ENCODE assay signal across 24 mouse cellular contexts in the genomic region with DNA sequence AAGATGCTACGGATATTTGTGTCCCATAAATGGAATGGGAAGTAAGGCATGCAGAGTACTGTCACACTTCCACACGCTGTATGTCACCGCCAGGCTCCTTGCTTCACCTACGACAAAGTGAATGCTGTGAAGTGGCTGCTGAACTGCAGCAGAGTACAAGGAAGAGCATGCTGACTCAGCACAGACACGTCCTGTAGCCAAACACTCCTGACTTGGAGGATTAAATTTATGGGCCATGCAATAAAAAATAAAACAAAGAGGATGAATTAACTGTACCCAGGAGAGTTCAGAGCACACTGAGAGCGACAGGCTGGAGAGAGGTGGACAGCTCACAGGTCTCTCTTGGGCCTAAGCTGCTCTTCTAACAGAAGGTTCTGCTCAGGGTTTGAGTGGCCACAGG.
DNase-seq lines count a peak whose midpoint lies in the region; ATAC-seq and TF ChIP-seq lines count a peak whose summit lies in the region.
"Had no signal": no experiment of that assay in that cellular context is flagged by ENCODE, and none has a peak within 500 bp of the region (broad histone marks: within the 10 kb centered on the region; RNA-seq: fewer than 3 reads in every experiment).

No protein-coding gene starts in this region.

- no peak for DNase-seq in kidney, postnatal 4 days
- no peak for DNase-seq in Patski (ENCODE audit: low read depth, low spot score)
- DNase-seq in right cerebral cortex, postnatal 36 days (ENCODE audit: low spot score in 2 of 2), result no peak
- no peak for DNase-seq in left cerebral cortex, adult 8-10 months (ENCODE audit: low spot score in 2 of 2)
- DNase-seq: adrenal gland, adult 2 months; cerebellum, adult 11 months; cerebellum, postnatal 10 days; gastrocnemius, postnatal 10 days; heart, adult 18-20 months; kidney, adult 11 months; layer of hippocampus, adult 9-11 months; left cerebral cortex, postnatal 4 days; lung, adult 18-20 months; lung, postnatal 14 days; retina, postnatal 1 day; right cerebral cortex, postnatal 25 days; thymus, postnatal 25 days had no signal

- H3K4me2 ChIP-seq in kidney, embryonic 14.5 days (replicated peaks; ENCODE audit: low read depth, low read length), result no peak overlapping the region
- no peak overlapping the region for H3K4me2 ChIP-seq in neural tube, embryonic 13.5 days
- no peak overlapping the region for H3K4me2 ChIP-seq in neural tube, embryonic 15.5 days
- H3K4me2 ChIP-seq: limb, embryonic 15.5 days; midbrain, embryonic 11.5 days had no signal

- H3K4me1 ChIP-seq in kidney, embryonic 14.5 days (ENCODE audit: control insufficient read depth, insufficient read depth, low read length), result peaks cover 16% of the 10 kb centered on the region
- peaks cover 19% of the 10 kb centered on the region for H3K4me1 ChIP-seq in neural tube, embryonic 13.5 days (replicated peaks)
- peaks cover 17% of the 10 kb centered on the region for H3K4me1 ChIP-seq in neural tube, embryonic 15.5 days

- CTCF ChIA-PET in Patski (lab: Charles Lee), result interaction anchor here (1.0 kb wide), 1 partner anchor 24 kb away, joined by 3 read pairs; no protein-coding TSS in a partner anchor

- no peak for TF ChIP-seq CTCF in Patski (IDR thresholded peaks at IDR 0.05)

- POLR2A ChIA-PET in Patski (lab: Charles Lee), result interaction anchor here (0.6 kb wide), 1 partner anchor 341 kb away, joined by 3 read pairs; no protein-coding TSS in a partner anchor

- 0 out of 2 replicates have a peak overlapping the region, but pooled peaks have one; percentile 4 for H3K9ac ChIP-seq in kidney, embryonic 14.5 days (ENCODE audit: low read depth, low read length)
- H3K9ac ChIP-seq in neural tube, embryonic 13.5 days, result no peak overlapping the region
- H3K9ac ChIP-seq in neural tube, embryonic 15.5 days (replicated peaks), result no peak overlapping the region
- H3K9ac ChIP-seq: limb, embryonic 15.5 days had no signal

- in situ Hi-C loops in Patski (cut with MboI; ENCODE audit: low pct_unique_long_range_greater_than_20kb), result no loop called here

- no peak overlapping the region for H3K27ac ChIP-seq in kidney, embryonic 14.5 days (ENCODE audit: low read depth, low read length)
- H3K27ac ChIP-seq in neural tube, embryonic 13.5 days (replicated peaks), result no peak overlapping the region
- no peak overlapping the region for H3K27ac ChIP-seq in neural tube, embryonic 15.5 days (replicated peaks)
- H3K27ac ChIP-seq: forebrain, embryonic 10.5 days; limb, embryonic 15.5 days had no signal

- H3K27me3 ChIP-seq in kidney, embryonic 14.5 days (ENCODE audit: control insufficient read depth, insufficient read depth, low read length), result no peaks in the 10 kb centered on the region
- H3K27me3 ChIP-seq in neural tube, embryonic 13.5 days, result no peaks in the 10 kb centered on the region
- H3K27me3 ChIP-seq in neural tube, embryonic 15.5 days (replicated peaks), result no peaks in the 10 kb centered on the region
- no peaks in the 10 kb centered on the region for H3K27me3 ChIP-seq in Patski
- H3K27me3 ChIP-seq: limb, embryonic 15.5 days had no signal

- ATAC-seq in kidney, embryonic 14.5 days (ENCODE audit: low FRiP score, low TSS enrichment), result 0 out of 2 replicates have a peak, but pooled peaks have one; percentile 49
- 0 out of 2 replicates have a peak, but pooled peaks have one; percentile 11 for ATAC-seq in neural tube, embryonic 13.5 days (ENCODE audit: low read depth)
- ATAC-seq in neural tube, embryonic 15.5 days (ENCODE audit: low FRiP score), result no peak
- ATAC-seq in Patski, result peak; percentile 35
- ATAC-seq: forebrain, embryonic 16.5 days had no signal

- no peaks in the 10 kb centered on the region for H3K9me3 ChIP-seq in kidney, embryonic 14.5 days (ENCODE audit: control insufficient read depth, low read length)
- no peaks in the 10 kb centered on the region for H3K9me3 ChIP-seq in neural tube, embryonic 13.5 days
- no peaks in the 10 kb centered on the region for H3K9me3 ChIP-seq in neural tube, embryonic 15.5 days (replicated peaks)
- H3K9me3 ChIP-seq: forebrain, embryonic 10.5 days; limb, embryonic 15.5 days had no signal

- H3K4me3 ChIP-seq in kidney, embryonic 14.5 days (ENCODE audit: low read length), result no peak overlapping the region
- no peak overlapping the region for H3K4me3 ChIP-seq in neural tube, embryonic 13.5 days
- no peak overlapping the region for H3K4me3 ChIP-seq in neural tube, embryonic 15.5 days (replicated peaks)
- H3K4me3 ChIP-seq: forebrain, embryonic 10.5 days; limb, embryonic 15.5 days had no signal

- H3K36me3 ChIP-seq in kidney, embryonic 14.5 days (ENCODE audit: control insufficient read depth, insufficient read depth, low read length), result no peaks in the 10 kb centered on the region
- H3K36me3 ChIP-seq in neural tube, embryonic 13.5 days, result no peaks in the 10 kb centered on the region
- H3K36me3 ChIP-seq in neural tube, embryonic 15.5 days, result no peaks in the 10 kb centered on the region
- H3K36me3 ChIP-seq: limb, embryonic 15.5 days had no signal

- 36% methylated on average over 6 of the region's 6 CpGs for WGBS in kidney, embryonic 14.5 days
- 50% methylated on average over 6 of the region's 6 CpGs for WGBS in neural tube, embryonic 13.5 days
- WGBS in neural tube, embryonic 15.5 days, result 49% methylated on average over 6 of the region's 6 CpGs
